Mouse (Mus musculus) CH12.LX (cell line): ENCODE results near the gene Neurl1a. TPM values are rescaled to one million over a fixed set of nuclear protein-coding genes. Genes with fewer than 3 reads are reported as not detected.

Experiments
- DNase-seq: peaks from one replicate; pipeline ENCODE4 v3.0.0-alpha.2; 2013; ENCODE audit errors: extremely low read depth
- H3K27ac ChIP-seq: 2 replicates; pipeline ENCODE4 v1.5.1; 2012; ENCODE audit warnings: low read depth, mild to moderate bottlenecking, control low read depth, moderate library complexity; ENCODE audit not compliant: insufficient read depth
- H3K27me3 ChIP-seq: replicated peaks from 2 replicates; pipeline ENCODE3; 2012; ENCODE audit warnings: inconsistent platforms
- H3K36me3 ChIP-seq, 2 experiments: replicated peaks in 1 of 2; 2 replicates each; pipeline versions ENCODE3 to v1.6.1; 2012; ENCODE audit warnings: inconsistent platforms in 1 of 2, low read length in 1 of 2, mild to moderate bottlenecking in 1 of 2, mixed read lengths in 1 of 2, moderate library complexity in 1 of 2; ENCODE audit not compliant: control insufficient read depth in 1 of 2, insufficient read depth in 1 of 2
- H3K4me1 ChIP-seq, 2 experiments: 2 replicates each; pipeline ENCODE4 v1.6.1; 2012; ENCODE audit warnings: inconsistent platforms in 1 of 2, moderate library complexity in 1 of 2; ENCODE audit not compliant: insufficient read depth in 2 of 2, control insufficient read depth in 1 of 2
- H3K4me2 ChIP-seq: 2 replicates; pipeline ENCODE4 v1.6.1; 2012; ENCODE audit warnings: low read depth, mild to moderate bottlenecking, control low read depth; ENCODE audit not compliant: poor library complexity, insufficient read depth, severe bottlenecking
- H3K4me3 ChIP-seq, 3 experiments: fragments of 150-350 bp in 1 of 3; sonication (generic) in 1 of 3; replicated peaks in 1 of 3; 2 replicates each; pipeline versions ENCODE3 to v1.5.1; 2011 to 2012; ENCODE audit warnings: low read depth in 2 of 3, low read length in 2 of 3, mild to moderate bottlenecking in 2 of 3, moderate library complexity in 2 of 3, control low read depth in 1 of 3, improper control_type of control experiment in 1 of 3, inconsistent platforms in 1 of 3, mixed read lengths in 1 of 3; ENCODE audit not compliant: poor library complexity in 1 of 3
- H3K79me2 ChIP-seq: replicated peaks from 2 replicates; pipeline ENCODE4 v1.6.1; 2012; ENCODE audit warnings: mild to moderate bottlenecking, moderate library complexity; ENCODE audit not compliant: control insufficient read depth, poor library complexity, insufficient read depth, severe bottlenecking; ENCODE audit errors: extremely low read depth
- H3K9ac ChIP-seq: 2 replicates; pipeline ENCODE4 v1.6.1; 2012; ENCODE audit warnings: low read depth, mild to moderate bottlenecking, control low read depth, moderate library complexity; ENCODE audit not compliant: insufficient read depth
- H3K9me3 ChIP-seq: replicated peaks from 2 replicates; pipeline ENCODE3; 2012; ENCODE audit warnings: low read length, inconsistent platforms, mixed read lengths
- CHD1 ChIP-seq: IDR thresholded peaks from 2 replicates; pipeline ENCODE4 v1.6.1; 2012; ENCODE audit warnings: low read depth, low read length, improper control_type of control experiment, inconsistent platforms
- CTCF ChIP-seq, 2 experiments: IDR thresholded peaks in 1 of 2; conservative IDR thresholded peaks in 1 of 2; 2 replicates each; pipeline ENCODE4 v1.5.1; 2011 to 2012; ENCODE audit warnings: low read depth in 2 of 2, low read length in 2 of 2, improper control_type of control experiment in 1 of 2, inconsistent platforms in 1 of 2, mild to moderate bottlenecking in 1 of 2, moderate library complexity in 1 of 2
- E2F4 ChIP-seq: IDR thresholded peaks from 2 replicates; pipeline ENCODE4 v1.6.1; 2011; ENCODE audit warnings: low read depth, low read length, improper control_type of control experiment; ENCODE audit not compliant: insufficient replicate concordance
- ELF1 ChIP-seq: IDR thresholded peaks from 2 replicates; pipeline ENCODE4 v1.6.1; 2014; ENCODE audit warnings: low read depth, mild to moderate bottlenecking, inconsistent platforms, low read length, improper control_type of control experiment
- ETS1 ChIP-seq: conservative IDR thresholded peaks from 2 replicates; pipeline ENCODE4 v1.6.1; 2012; ENCODE audit warnings: low read depth, mild to moderate bottlenecking, inconsistent platforms, low read length, improper control_type of control experiment, moderate library complexity
- GABPA ChIP-seq: IDR thresholded peaks from 2 replicates; pipeline ENCODE4 v1.6.1; 2012; ENCODE audit warnings: low read depth, low read length, improper control_type of control experiment, inconsistent platforms; ENCODE audit not compliant: insufficient replicate concordance
- HCFC1 ChIP-seq: IDR thresholded peaks from 2 replicates; pipeline ENCODE4 v1.6.1; 2012; ENCODE audit warnings: low read depth, mild to moderate bottlenecking, inconsistent platforms, low read length, improper control_type of control experiment
- NELFE ChIP-seq: IDR thresholded peaks from 2 replicates; pipeline ENCODE4 v1.6.1; 2011; ENCODE audit warnings: low read depth, low read length, improper control_type of control experiment
- POLR2A ChIP-seq: IDR thresholded peaks from 2 replicates; pipeline ENCODE4 v1.6.1; 2011; ENCODE audit warnings: low read depth, mild to moderate bottlenecking, improper control_type of control experiment, low read length
- RCOR1 ChIP-seq: conservative IDR thresholded peaks from 2 replicates; pipeline ENCODE4 v1.6.1; 2012; ENCODE audit warnings: low read depth, mild to moderate bottlenecking, inconsistent platforms, low read length, improper control_type of control experiment
- TBP ChIP-seq: conservative IDR thresholded peaks from 2 replicates; pipeline ENCODE4 v1.6.1; 2011; ENCODE audit warnings: low read depth, low read length, improper control_type of control experiment
- dilution Hi-C: fragments of 300-500 bp; cut with MboI; formaldehyde crosslinking; loops from 2 replicates; pipeline ENCODE4 v1.14.3; 2020; ENCODE audit warnings: low sequenced_read_pairs; ENCODE audit not compliant: extremely low pct_unique_long_range_greater_than_20kb, extremely low pct_ligation_motif_present
- in situ Hi-C: fragments of 300-500 bp; cut with MboI; formaldehyde crosslinking; loops from 3 replicates; pipeline ENCODE4 v1.14.3; 2019; ENCODE audit warnings: low sequenced_read_pairs, low pct_ligation_motif_present, low pct_unique_long_range_greater_than_20kb, mixed read lengths
- polyA plus RNA-seq: library from polyadenylated mRNA; unstranded; fragments of >175 nt; gene quantifications from 2 replicates; pipeline ENCODE4 v1.2.1, GENCODE M21; 2012; ENCODE audit warnings: low read depth; ENCODE audit not compliant: insufficient read length
- total RNA-seq, 2 experiments: library from RNA; depleted of rRNA; stranded (reverse); fragments of 300-350 nt in 1 of 2; fragments of >200 nt in 1 of 2; gene quantifications; 2 replicates each; pipeline ENCODE4 v1.2.3; 2012 to 2014

Neurl1a gene
- total and polyA plus RNA-seq, 3 experiments: 0.05 to 0.13 TPM; not detected in 1

GRCm38 (mm10) chr19:47306917-47307315 lies 128.3 kb downstream of the Neurl1a start:
- Histone ChIP-seq H3K79me2 (no peaks in the 10 kb centered on the region), H3K27me3 (no peaks in the 10 kb centered on the region), H3K4me2 (no peak overlapping the region), H3K9me3 (no peaks in the 10 kb centered on the region), H3K36me3 (peaks cover 0 to 55% of the 10 kb centered on the region in 2 experiments), H3K4me1 (no peaks in the 10 kb centered on the region), H3K27ac (no peak overlapping the region), H3K9ac (no peak overlapping the region), H3K4me3 (no peak overlapping the region)
- in situ Hi-C loops (no loop called here), dilution Hi-C loops (no loop called here)
- DNase-seq: no peak
- no peak for TF ChIP-seq E2F4
- TF ChIP-seq CHD1: no peak
- TF ChIP-seq CTCF (conservative IDR thresholded peaks at IDR 0.05 in 1 of 2, IDR thresholded peaks at IDR 0.05 in 1 of 2; ENCODE audit: low read depth in 2 of 2, low read length in 2 of 2): no peak
- TF ChIP-seq ELF1: no peak
- TF ChIP-seq RCOR1: no peak
- TF ChIP-seq NELFE: no peak
- TF ChIP-seq ETS1: no peak
- TF ChIP-seq GABPA: no peak
- no peak for TF ChIP-seq POLR2A
- TF ChIP-seq HCFC1: no peak
- TF ChIP-seq TBP: no peak

Other genes starting within 250 kb of the Neurl1a start
- not detected in 2 replicates for gene Ina, start 164.1 kb upstream of the Neurl1a start, total RNA-seq (2012; rRNA removed)
- gene Ina, start 164.1 kb upstream of the Neurl1a start, total RNA-seq (2014; rRNA removed): not detected in 2 replicates
- gene Ina, start 164.1 kb upstream of the Neurl1a start, polyA plus RNA-seq: not detected in 2 replicates
- gene Nt5c2, start 163.7 kb upstream of the Neurl1a start, total RNA-seq (2012; rRNA removed): 15.1 and 22.5 TPM in 2 replicates
- gene Nt5c2, start 163.7 kb upstream of the Neurl1a start, total RNA-seq (2014; rRNA removed): 21.1 and 26.0 TPM in 2 replicates
- 58.8 and 62.9 TPM in 2 replicates for gene Nt5c2, start 163.7 kb upstream of the Neurl1a start, polyA plus RNA-seq
- gene Pcgf6, start 127.9 kb upstream of the Neurl1a start, total RNA-seq (2012; rRNA removed): 17.3 and 20.1 TPM in 2 replicates
- 43.8 and 48.0 TPM in 2 replicates for gene Pcgf6, start 127.9 kb upstream of the Neurl1a start, total RNA-seq (2014; rRNA removed)
- 35.7 and 39.7 TPM in 2 replicates for gene Pcgf6, start 127.9 kb upstream of the Neurl1a start, polyA plus RNA-seq
- gene Taf5, start 111.1 kb upstream of the Neurl1a start, total RNA-seq (2012; rRNA removed): 10.0 and 10.4 TPM in 2 replicates
- gene Taf5, start 111.1 kb upstream of the Neurl1a start, total RNA-seq (2014; rRNA removed): 13.7 and 15.5 TPM in 2 replicates
- gene Taf5, start 111.1 kb upstream of the Neurl1a start, polyA plus RNA-seq: 8.9 and 10.5 TPM in 2 replicates
- gene Usmg5, start 88.2 kb upstream of the Neurl1a start, total RNA-seq (2012; rRNA removed): 226 and 344 TPM in 2 replicates
- 500 and 646 TPM in 2 replicates for gene Usmg5, start 88.2 kb upstream of the Neurl1a start, total RNA-seq (2014; rRNA removed)
- 511 and 674 TPM in 2 replicates for gene Usmg5, start 88.2 kb upstream of the Neurl1a start, polyA plus RNA-seq
- gene Pdcd11, start 88.1 kb upstream of the Neurl1a start, total RNA-seq (2012; rRNA removed): 49.7 and 62.0 TPM in 2 replicates
- gene Pdcd11, start 88.1 kb upstream of the Neurl1a start, total RNA-seq (2014; rRNA removed): 24.6 and 26.6 TPM in 2 replicates
- gene Pdcd11, start 88.1 kb upstream of the Neurl1a start, polyA plus RNA-seq: 78.0 and 79.7 TPM in 2 replicates
- 10.4 and 11.9 TPM in 2 replicates for gene Calhm2, start 40.5 kb upstream of the Neurl1a start, total RNA-seq (2012; rRNA removed)
- 6.3 and 6.5 TPM in 2 replicates for gene Calhm2, start 40.5 kb upstream of the Neurl1a start, total RNA-seq (2014; rRNA removed)
- 9.0 and 10.1 TPM in 2 replicates for gene Calhm2, start 40.5 kb upstream of the Neurl1a start, polyA plus RNA-seq
- not detected in 2 replicates for gene Calhm1, start 34.6 kb upstream of the Neurl1a start, total RNA-seq (2012; rRNA removed)
- gene Calhm1, start 34.6 kb upstream of the Neurl1a start, total RNA-seq (2014; rRNA removed): not detected in 2 replicates
- not detected in 2 replicates for gene Calhm1, start 34.6 kb upstream of the Neurl1a start, polyA plus RNA-seq
- not detected in 2 replicates for gene Calhm3, start 21.1 kb upstream of the Neurl1a start, total RNA-seq (2012; rRNA removed)
- not detected in 2 replicates for gene Calhm3, start 21.1 kb upstream of the Neurl1a start, total RNA-seq (2014; rRNA removed)
- gene Calhm3, start 21.1 kb upstream of the Neurl1a start, polyA plus RNA-seq: not detected in 2 replicates